Mouse (Mus musculus) left cerebral cortex, postnatal 25 days (tissue): Measurements from ENCODE around the gene Thsd4. TPM values are rescaled to one million over a fixed set of nuclear protein-coding genes. Genes with fewer than 3 reads are reported as not detected.

ENCODE experiments used
- DNase-seq, 2 experiments: peaks; one replicate each; pipeline ENCODE4 v3.0.0; 2022; ENCODE audit warnings: low spot score in 2 of 2, mixed read lengths in 1 of 2
- intact Hi-C: fragments of 180-260 bp; cut with DNase I; formaldehyde crosslinking; loops from one replicate; pipeline ENCODE4 v1.15.1; 2025
- total RNA-seq, 2 experiments: library from RNA; stranded (reverse); gene quantifications; 2 replicates each; pipeline ENCODE4 v1.2.3; 2021

Thsd4 gene
- total RNA-seq, 2 experiments from 2014 or later: 4.7 to 6.2 TPM

GRCm38 (mm10) chr9:60317291-60317690 is 204.6 kb downstream of the Thsd4 start:
- intact Hi-C loops: no loop called here

GRCm38 (mm10) chr9:60316510-60316909 is 205.3 kb downstream of the Thsd4 start:
- intact Hi-C loops: no loop called here

More at GRCm38 (mm10) chr9:60317291-60317690, 204.6 kb downstream of the Thsd4 start:
- no peak for DNase-seq

GRCm38 (mm10) chr9:60315533-60315932 is 206.3 kb downstream of the Thsd4 start:
- DNase-seq: no peak
- intact Hi-C loops: no loop called here

More at GRCm38 (mm10) chr9:60316510-60316909, 205.3 kb downstream of the Thsd4 start:
- no peak for DNase-seq

- no peak for DNase-seq
- intact Hi-C loops: no loop called here
Observed at GRCm38 (mm10) chr9:60313661-60314060, 208.2 kb downstream of the Thsd4 start.

GRCm38 (mm10) chr9:60312670-60313069 is 209.2 kb downstream of the Thsd4 start:
- DNase-seq: no peak

GRCm38 (mm10) chr9:60311594-60312128 is 210.2 kb downstream of the Thsd4 start:
- intact Hi-C loops: no loop called here
- peak; percentile 29 to 62 for DNase-seq

More at GRCm38 (mm10) chr9:60312670-60313069, 209.2 kb downstream of the Thsd4 start:
- intact Hi-C loops: no loop called here

GRCm38 (mm10) chr9:60310741-60311317 is 211.0 kb downstream of the Thsd4 start:
- intact Hi-C loops: no loop called here

GRCm38 (mm10) chr9:60309786-60310711 is 211.8 kb downstream of the Thsd4 start:
- peak in 1 of 2 experiments; percentile 39 for DNase-seq
- intact Hi-C loops: no loop called here

More at GRCm38 (mm10) chr9:60310741-60311317, 211.0 kb downstream of the Thsd4 start:
- DNase-seq: no peak

GRCm38 (mm10) chr9:60308182-60308581 is 213.7 kb downstream of the Thsd4 start:
- no peak for DNase-seq
- intact Hi-C loops: no loop called here

- intact Hi-C loops: no loop called here
- no peak for DNase-seq
Observed at GRCm38 (mm10) chr9:60307469-60307868, 214.4 kb downstream of the Thsd4 start.

- intact Hi-C loops: no loop called here
- DNase-seq: no peak
Observed at GRCm38 (mm10) chr9:60306241-60306640, 215.6 kb downstream of the Thsd4 start.

- no peak for DNase-seq
- intact Hi-C loops: no loop called here
Observed at GRCm38 (mm10) chr9:60305204-60305840, 216.5 kb downstream of the Thsd4 start.

GRCm38 (mm10) chr9:60296276-60296675 is 225.6 kb downstream of the Thsd4 start:
- DNase-seq: peak in 1 of 2 experiments; percentile 81
- intact Hi-C loops: no loop called here

- no peak for DNase-seq
- intact Hi-C loops: no loop called here
Observed at GRCm38 (mm10) chr9:60295199-60295598, 226.6 kb downstream of the Thsd4 start.

GRCm38 (mm10) chr9:60293129-60293528 is 228.7 kb downstream of the Thsd4 start:
- no peak for DNase-seq

GRCm38 (mm10) chr9:60290780-60291179 is 231.1 kb downstream of the Thsd4 start:
- DNase-seq: no peak
- intact Hi-C loops: no loop called here

More at GRCm38 (mm10) chr9:60293129-60293528, 228.7 kb downstream of the Thsd4 start:
- intact Hi-C loops: no loop called here

- DNase-seq: no peak
- intact Hi-C loops: no loop called here
Observed at GRCm38 (mm10) chr9:60288789-60289188, 233.1 kb downstream of the Thsd4 start.

- no peak for DNase-seq
- intact Hi-C loops: no loop called here
Observed at GRCm38 (mm10) chr9:60286390-60286789, 235.5 kb downstream of the Thsd4 start.

- DNase-seq: no peak
- intact Hi-C loops: no loop called here
Observed at GRCm38 (mm10) chr9:60285047-60285462, 236.8 kb downstream of the Thsd4 start.

GRCm38 (mm10) chr9:60284318-60284717 is 237.5 kb downstream of the Thsd4 start:
- intact Hi-C loops: loop anchor here (5.0 kb wide), 1 partner anchor 238 kb away; the partner anchor contains the start of gene Thsd4
- no peak for DNase-seq
